Mouse (Mus musculus) stomach, postnatal 0 days (tissue): ENCODE data around the gene Mcur1.
A peak's percentile ranks its signal among the peaks of the same experiment; 100 is the strongest.

Experiments
- CTCF ChIP-seq: IDR thresholded peaks from 2 replicates; pipeline ENCODE4 v1.5.1; 2016; ENCODE audit warnings: antibody characterized with exemption, low read depth, mild to moderate bottlenecking, moderate library complexity
- EP300 ChIP-seq: optimal IDR thresholded peaks from 2 replicates; pipeline ENCODE3; 2016; ENCODE audit warnings: antibody characterized with exemption

DNA sequence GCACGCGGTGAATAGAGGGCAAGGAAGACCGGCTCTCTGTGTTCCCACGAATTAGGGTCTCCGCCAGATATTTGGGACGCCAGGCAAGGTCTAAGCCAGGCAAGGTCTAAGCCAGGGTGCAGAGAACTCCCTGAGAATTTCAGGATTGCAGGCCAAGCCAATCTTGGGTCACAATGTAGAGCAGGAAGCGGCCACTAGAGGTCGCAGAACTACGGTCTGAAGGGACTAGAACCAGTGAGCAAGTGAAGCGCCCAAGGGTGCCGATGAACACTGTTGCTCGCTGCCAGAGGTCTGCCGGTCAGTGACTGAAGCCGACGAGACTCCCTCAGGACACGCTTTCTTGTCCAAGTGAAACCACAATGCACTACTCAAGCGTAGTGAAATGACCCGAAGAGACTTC is 19.7 kb upstream of the Mcur1 start:
- TF ChIP-seq CTCF (peak; percentile 81), EP300 (no peak)
